Mouse (Mus musculus): ENCODE data around the gene Fbln2. TPM values are rescaled to one million over a fixed set of nuclear protein-coding genes. Genes with fewer than 3 reads are reported as not detected.

The Fbln2 gene
- total and polyA plus RNA-seq, 2 experiments from 2014 or later, result 120 to 222 TPM

- no peak overlapping the region for H3K27ac ChIP-seq (ENCODE audit: low read depth)
- H3K27me3 ChIP-seq (ENCODE audit: control insufficient read depth, insufficient read depth, low read length), result no peaks in the 10 kb centered on the region
- 77% methylated on average over 4 of the region's 4 CpGs for WGBS
- H3K4me3 ChIP-seq (ENCODE audit: low read depth, low read length), result no peak overlapping the region
- H3K4me2 ChIP-seq (ENCODE audit: low read depth, low read length), result no peak overlapping the region
- ATAC-seq (ENCODE audit: insufficient read depth, low read depth) (no peak), DNase-seq (ENCODE audit: low spot score) (no peak)
- no peaks in the 10 kb centered on the region for H3K36me3 ChIP-seq (replicated peaks; ENCODE audit: control insufficient read depth, insufficient read depth, low read length)
- H3K4me1 ChIP-seq (ENCODE audit: control insufficient read depth, insufficient read depth), result peaks cover 22% of the 10 kb centered on the region
- no peak for TF ChIP-seq CTCF (IDR thresholded peaks at IDR 0.05; ENCODE audit: low read depth)
- TF ChIP-seq EP300 (IDR thresholded peaks at IDR 0.05; ENCODE audit: low read depth), result no peak
- H3K9me3 ChIP-seq (replicated peaks; ENCODE audit: control insufficient read depth, low read length), result no peaks in the 10 kb centered on the region
- H3K9ac ChIP-seq (replicated peaks; ENCODE audit: low read depth, low read length), result no peak overlapping the region
These were observed 9.7 kb upstream of the Fbln2 start for GRCm38 (mm10) chr6:91202571-91202970.

DNA sequence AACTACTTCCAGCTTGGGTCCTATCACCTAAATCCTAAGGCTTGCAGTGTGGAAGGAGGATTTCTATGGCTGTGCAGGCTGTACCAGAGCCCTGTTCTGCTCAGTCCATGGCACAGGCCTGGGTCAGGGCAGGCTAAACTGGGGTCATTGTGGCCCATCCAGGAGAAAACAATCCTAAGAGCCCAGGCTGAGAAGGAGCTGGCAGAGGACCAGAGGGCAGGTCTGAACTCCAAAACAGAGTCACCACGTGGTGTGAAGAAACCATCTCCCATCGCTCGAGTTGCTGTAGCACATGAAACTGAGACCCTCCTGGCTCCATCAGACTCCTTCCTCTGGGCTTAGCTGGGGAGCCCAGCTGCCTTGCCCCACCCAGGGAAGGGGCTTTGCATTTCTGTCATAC, 6.9 kb upstream of the Fbln2 start:
- 31% methylated on average over 3 of the region's 3 CpGs for WGBS
- Histone ChIP-seq H3K27me3 (ENCODE audit: control insufficient read depth, insufficient read depth, low read length) (no peaks in the 10 kb centered on the region), H3K9me3 (replicated peaks; ENCODE audit: control insufficient read depth, low read length) (no peaks in the 10 kb centered on the region), H3K4me1 (ENCODE audit: control insufficient read depth, insufficient read depth) (peaks cover 27% of the 10 kb centered on the region), H3K27ac (ENCODE audit: low read depth) (no peak overlapping the region), H3K9ac (replicated peaks; ENCODE audit: low read depth, low read length) (no peak overlapping the region), H3K4me3 (ENCODE audit: low read depth, low read length) (no peak overlapping the region), H3K4me2 (ENCODE audit: low read depth, low read length) (no peak overlapping the region), H3K36me3 (replicated peaks; ENCODE audit: control insufficient read depth, insufficient read depth, low read length) (no peaks in the 10 kb centered on the region)
- DNase-seq (ENCODE audit: low spot score), result no peak
- TF ChIP-seq EP300 (IDR thresholded peaks at IDR 0.05; ENCODE audit: low read depth) (no peak), CTCF (IDR thresholded peaks at IDR 0.05; ENCODE audit: low read depth) (no peak)
- no peak for ATAC-seq (ENCODE audit: insufficient read depth, low read depth)

DNA sequence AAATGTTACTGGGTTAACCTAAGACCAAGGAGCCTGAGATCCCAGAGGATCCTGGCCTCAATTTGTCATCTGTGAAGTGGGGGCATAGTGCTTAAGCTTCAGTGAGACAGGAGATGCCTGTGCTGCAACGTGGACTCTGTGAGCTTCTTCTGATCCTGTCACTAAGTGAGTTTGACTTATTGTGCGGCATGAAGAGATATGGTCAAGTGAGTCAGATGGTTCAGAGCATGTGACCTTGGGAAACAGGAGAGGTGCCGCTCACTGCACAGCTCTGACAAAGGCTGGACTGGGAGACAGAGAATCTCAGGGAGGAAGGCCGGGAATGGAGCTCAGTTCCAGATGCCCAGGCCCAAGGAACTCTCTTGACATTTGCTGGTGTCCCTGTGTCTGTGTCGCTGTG, 6.5 kb upstream of the Fbln2 start:
- TF ChIP-seq EP300 (IDR thresholded peaks at IDR 0.05; ENCODE audit: low read depth), result no peak
- no peak for TF ChIP-seq CTCF (IDR thresholded peaks at IDR 0.05; ENCODE audit: low read depth)
- Histone ChIP-seq H3K4me1 (ENCODE audit: control insufficient read depth, insufficient read depth) (peaks cover 31% of the 10 kb centered on the region), H3K9me3 (replicated peaks; ENCODE audit: control insufficient read depth, low read length) (no peaks in the 10 kb centered on the region), H3K36me3 (replicated peaks; ENCODE audit: control insufficient read depth, insufficient read depth, low read length) (no peaks in the 10 kb centered on the region), H3K4me2 (ENCODE audit: low read depth, low read length) (no peak overlapping the region), H3K9ac (replicated peaks; ENCODE audit: low read depth, low read length) (no peak overlapping the region), H3K27ac (ENCODE audit: low read depth) (no peak overlapping the region), H3K27me3 (ENCODE audit: control insufficient read depth, insufficient read depth, low read length) (no peaks in the 10 kb centered on the region), H3K4me3 (ENCODE audit: low read depth, low read length) (no peak overlapping the region)
- ATAC-seq (ENCODE audit: insufficient read depth, low read depth), result no peak
- WGBS, result 27% methylated on average over 5 of the region's 5 CpGs
- DNase-seq (ENCODE audit: low spot score), result no peak

DNA sequence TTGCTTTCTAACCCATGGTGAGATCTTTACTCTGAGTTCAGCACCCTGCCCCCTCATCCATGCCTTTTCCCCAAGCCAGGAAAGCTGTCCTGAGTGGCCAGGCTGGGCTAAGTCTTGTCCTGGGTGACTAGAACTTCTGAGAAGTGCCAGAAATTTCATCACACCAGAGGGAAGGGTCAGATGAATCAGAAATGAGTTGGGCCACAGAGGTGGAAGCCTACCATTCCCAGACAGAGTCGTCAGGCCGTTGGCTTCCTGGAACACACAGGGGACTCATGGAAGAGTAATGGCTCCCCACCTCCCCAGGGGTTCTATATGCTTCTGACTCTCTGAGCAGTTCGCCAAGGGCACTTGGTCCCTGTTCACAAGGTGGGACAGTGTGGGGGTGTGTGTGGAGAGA, 4.8 kb upstream of the Fbln2 start:
- 53% methylated on average over 3 of the region's 3 CpGs for WGBS
- Histone ChIP-seq H3K9me3 (replicated peaks; ENCODE audit: control insufficient read depth, low read length) (no peaks in the 10 kb centered on the region), H3K4me2 (ENCODE audit: low read depth, low read length) (no peak overlapping the region), H3K27ac (ENCODE audit: low read depth) (no peak overlapping the region), H3K27me3 (ENCODE audit: control insufficient read depth, insufficient read depth, low read length) (no peaks in the 10 kb centered on the region), H3K4me1 (ENCODE audit: control insufficient read depth, insufficient read depth) (peaks cover 28% of the 10 kb centered on the region), H3K4me3 (ENCODE audit: low read depth, low read length) (no peak overlapping the region), H3K36me3 (replicated peaks; ENCODE audit: control insufficient read depth, insufficient read depth, low read length) (no peaks in the 10 kb centered on the region), H3K9ac (replicated peaks; ENCODE audit: low read depth, low read length) (no peak overlapping the region)
- DNase-seq (ENCODE audit: low spot score), result no peak
- ATAC-seq (ENCODE audit: insufficient read depth, low read depth), result no peak
- TF ChIP-seq CTCF (IDR thresholded peaks at IDR 0.05; ENCODE audit: low read depth) (no peak), EP300 (IDR thresholded peaks at IDR 0.05; ENCODE audit: low read depth) (no peak)

GRCm38 (mm10) chr6:91209780-91210179, 2.5 kb upstream of the Fbln2 start:
- 43% methylated on average over 2 of the region's 2 CpGs for WGBS
- no peaks in the 10 kb centered on the region for H3K9me3 ChIP-seq (replicated peaks; ENCODE audit: control insufficient read depth, low read length)
- no peaks in the 10 kb centered on the region for H3K27me3 ChIP-seq (ENCODE audit: control insufficient read depth, insufficient read depth, low read length)
- TF ChIP-seq CTCF (IDR thresholded peaks at IDR 0.05; ENCODE audit: low read depth) (no peak), EP300 (IDR thresholded peaks at IDR 0.05; ENCODE audit: low read depth) (no peak)
- H3K4me3 ChIP-seq (ENCODE audit: low read depth, low read length), result no peak overlapping the region
- H3K36me3 ChIP-seq (replicated peaks; ENCODE audit: control insufficient read depth, insufficient read depth, low read length), result no peaks in the 10 kb centered on the region
- H3K9ac ChIP-seq (replicated peaks; ENCODE audit: low read depth, low read length), result no peak overlapping the region
- ATAC-seq (ENCODE audit: insufficient read depth, low read depth), result no peak
- no peak for DNase-seq (ENCODE audit: low spot score)
- peaks cover 28% of the 10 kb centered on the region for H3K4me1 ChIP-seq (ENCODE audit: control insufficient read depth, insufficient read depth)
- H3K4me2 ChIP-seq (ENCODE audit: low read depth, low read length), result no peak overlapping the region
- H3K27ac ChIP-seq (ENCODE audit: low read depth), result peak overlapping the region; percentile 70; the same call in 1 of the 2 replicates

DNA sequence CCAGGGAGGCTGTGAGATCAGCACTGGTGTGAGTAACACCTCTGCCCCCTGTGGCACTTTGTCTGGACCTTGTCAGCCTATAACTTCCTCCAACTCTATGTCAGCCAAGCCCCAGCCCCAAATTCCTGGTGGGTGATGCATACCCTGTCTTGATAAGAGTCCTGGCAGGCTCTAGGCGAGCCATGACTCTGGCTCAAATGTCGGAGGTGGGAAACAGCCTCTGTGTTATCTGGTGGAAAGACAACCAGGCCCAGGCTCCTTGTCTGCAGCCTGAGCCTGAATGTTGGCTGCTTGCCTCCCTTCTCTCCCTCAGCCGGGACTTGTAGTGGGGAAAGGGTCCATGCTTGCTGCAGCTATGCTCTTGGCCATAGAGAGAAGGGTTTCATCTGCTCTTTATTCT, 1.4 kb upstream of the Fbln2 start:
- peak overlapping the region; percentile 70 for H3K27ac ChIP-seq (ENCODE audit: low read depth)
- H3K9ac ChIP-seq (replicated peaks; ENCODE audit: low read depth, low read length), result no peak overlapping the region
- peak; percentile 81 for ATAC-seq (ENCODE audit: insufficient read depth, low read depth)
- H3K36me3 ChIP-seq (replicated peaks; ENCODE audit: control insufficient read depth, insufficient read depth, low read length), result no peaks in the 10 kb centered on the region
- no peaks in the 10 kb centered on the region for H3K9me3 ChIP-seq (replicated peaks; ENCODE audit: control insufficient read depth, low read length)
- H3K4me2 ChIP-seq (ENCODE audit: low read depth, low read length), result no peak overlapping the region
- H3K27me3 ChIP-seq (ENCODE audit: control insufficient read depth, insufficient read depth, low read length), result no peaks in the 10 kb centered on the region
- peak; percentile 80 for DNase-seq (ENCODE audit: low spot score)
- no peak overlapping the region for H3K4me3 ChIP-seq (ENCODE audit: low read depth, low read length)
- no peak for TF ChIP-seq CTCF (IDR thresholded peaks at IDR 0.05; ENCODE audit: low read depth)
- no peak for TF ChIP-seq EP300 (IDR thresholded peaks at IDR 0.05; ENCODE audit: low read depth)
- 6% methylated on average over 3 of the region's 3 CpGs for WGBS
- H3K4me1 ChIP-seq (ENCODE audit: control insufficient read depth, insufficient read depth), result peaks cover 22% of the 10 kb centered on the region

Data from heart, postnatal 0 days (tissue).